Mouse (Mus musculus) liver, adult 2 months (tissue): ENCODE measurements at regions not wholly inside any gene's neighbourhood (a gene's known extent, or its start where the extent isn't known, plus 50 kb on each side); places are given as distances from the start of the nearest gene placed in this dataset.

Experiments
- DNase-seq: peaks from one replicate; pipeline ENCODE4 v3.0.0-alpha.2; 2011; ENCODE audit warnings: low read depth, low spot score; ENCODE audit errors: extremely low read depth
- H3K27ac ChIP-seq: fragments of 200-500 bp; replicated peaks from 2 replicates; pipeline ENCODE4 v1.5.1; 2012; ENCODE audit warnings: low read depth, mild to moderate bottlenecking, control low read depth, inconsistent platforms, low read length; ENCODE audit not compliant: insufficient read depth
- H3K27me3 ChIP-seq: fragments of 200-500 bp; 2 replicates; pipeline ENCODE4 v1.6.1; 2012; ENCODE audit warnings: mild to moderate bottlenecking, moderate library complexity, low read length, inconsistent platforms; ENCODE audit not compliant: control insufficient read depth, insufficient read depth
- H3K36me3 ChIP-seq: fragments of 200-500 bp; 2 replicates; pipeline ENCODE4 v1.6.1; 2012; ENCODE audit warnings: low read length, inconsistent platforms; ENCODE audit not compliant: control insufficient read depth, insufficient read depth
- H3K4me1 ChIP-seq: fragments of 200-500 bp; 2 replicates; pipeline ENCODE4 v1.6.1; 2011; ENCODE audit warnings: low read length; ENCODE audit not compliant: control insufficient read depth, insufficient read depth
- H3K4me3 ChIP-seq: fragments of 200-500 bp; 2 replicates; pipeline ENCODE4 v1.5.1; 2011; ENCODE audit warnings: low read depth, mild to moderate bottlenecking, control low read depth, low read length, moderate library complexity; ENCODE audit not compliant: insufficient read depth
- H3K79me2 ChIP-seq: fragments of 200-500 bp; 2 replicates; pipeline ENCODE4 v1.6.1; 2012; ENCODE audit warnings: inconsistent platforms, mild to moderate bottlenecking, low read length, moderate library complexity; ENCODE audit not compliant: control insufficient read depth, insufficient read depth
- H3K9ac ChIP-seq: fragments of 200-500 bp; 2 replicates; pipeline ENCODE4 v1.6.1; 2012; ENCODE audit warnings: low read depth, mild to moderate bottlenecking, control low read depth, inconsistent platforms, low read length
- CTCF ChIP-seq: fragments of 200-500 bp; IDR thresholded peaks from 2 replicates; pipeline ENCODE4 v1.5.1; 2011; ENCODE audit warnings: low read depth, low read length, control low read depth
- POLR2A ChIP-seq: fragments of 200-500 bp; IDR thresholded peaks from 2 replicates; pipeline ENCODE4 v1.6.1; 2011; ENCODE audit warnings: low read length, control low read depth; ENCODE audit not compliant: insufficient read depth; ENCODE audit errors: extremely low read depth
- WGBS: fragments of 180-500 bp; shearing (Covaris S2); methylation state at CpG from one replicate; pipeline ENCODE4 v1.1.7; 2018; 5-methylcytosine and 5-hydroxymethylcytosine counted together

- H3K27ac ChIP-seq, result no peak overlapping the region
Observed at GRCm38 (mm10) chr13:59393231-59393938, 191.6 kb downstream of the Agtpbp1 start.

GRCm38 (mm10) chr13:59392828-59393227 lies 192.2 kb downstream of the Agtpbp1 start:
- no peak for TF ChIP-seq POLR2A
- no peak for TF ChIP-seq CTCF
- H3K4me1 ChIP-seq, result no peaks in the 10 kb centered on the region
- no peaks in the 10 kb centered on the region for H3K27me3 ChIP-seq
- H3K36me3 ChIP-seq, result no peaks in the 10 kb centered on the region
- H3K4me3 ChIP-seq, result no peak overlapping the region
- no peak overlapping the region for H3K27ac ChIP-seq
- 87% methylated on average over 4 of the region's 4 CpGs for WGBS
- no peak for DNase-seq
- H3K9ac ChIP-seq, result no peak overlapping the region
- no peaks in the 10 kb centered on the region for H3K79me2 ChIP-seq

More at GRCm38 (mm10) chr13:59393231-59393938, 191.6 kb downstream of the Agtpbp1 start:
- Histone ChIP-seq H3K36me3 (no peaks in the 10 kb centered on the region), H3K27me3 (no peaks in the 10 kb centered on the region), H3K4me3 (no peak overlapping the region), H3K9ac (no peak overlapping the region), H3K79me2 (no peaks in the 10 kb centered on the region), H3K4me1 (no peaks in the 10 kb centered on the region)
- TF ChIP-seq CTCF (no peak), POLR2A (no peak)
- WGBS, result 84% methylated on average over 12 of the region's 12 CpGs
- DNase-seq, result no peak

- Histone ChIP-seq H3K79me2 (no peaks in the 10 kb centered on the region), H3K4me1 (no peaks in the 10 kb centered on the region), H3K4me3 (no peak overlapping the region), H3K27ac (no peak overlapping the region), H3K27me3 (no peaks in the 10 kb centered on the region), H3K9ac (no peak overlapping the region), H3K36me3 (no peaks in the 10 kb centered on the region)
- no peak for TF ChIP-seq CTCF
- no peak for TF ChIP-seq POLR2A
- 80% methylated on average over 14 of the region's 14 CpGs for WGBS
- DNase-seq, result no peak
Observed at GRCm38 (mm10) chr13:59387627-59388325, 197.3 kb downstream of the Agtpbp1 start.

- H3K79me2 ChIP-seq, result no peaks in the 10 kb centered on the region
Observed at GRCm38 (mm10) chr13:59386935-59387540, 198.0 kb downstream of the Agtpbp1 start.

GRCm38 (mm10) chr13:59385824-59386223 lies 199.2 kb downstream of the Agtpbp1 start:
- DNase-seq, result no peak
- H3K36me3 ChIP-seq, result no peaks in the 10 kb centered on the region
- no peak overlapping the region for H3K27ac ChIP-seq
- TF ChIP-seq POLR2A (no peak), CTCF (no peak)
- no peaks in the 10 kb centered on the region for H3K27me3 ChIP-seq
- H3K9ac ChIP-seq, result no peak overlapping the region
- WGBS, result 69% methylated on average over 6 of the region's 6 CpGs
- H3K4me3 ChIP-seq, result no peak overlapping the region
- H3K4me1 ChIP-seq, result no peaks in the 10 kb centered on the region
- H3K79me2 ChIP-seq, result no peaks in the 10 kb centered on the region

More at GRCm38 (mm10) chr13:59386935-59387540, 198.0 kb downstream of the Agtpbp1 start:
- no peaks in the 10 kb centered on the region for H3K36me3 ChIP-seq
- no peaks in the 10 kb centered on the region for H3K4me1 ChIP-seq
- H3K27ac ChIP-seq, result no peak overlapping the region
- DNase-seq, result no peak
- H3K27me3 ChIP-seq, result no peaks in the 10 kb centered on the region
- TF ChIP-seq POLR2A (no peak), CTCF (no peak)
- no peak overlapping the region for H3K4me3 ChIP-seq
- WGBS, result 80% methylated on average over 7 of the region's 7 CpGs
- no peak overlapping the region for H3K9ac ChIP-seq
